Mouse (Mus musculus): ENCODE data around the gene Med25.

- TF ChIP-seq CTCF (IDR thresholded peaks at IDR 0.05) (no peak), EP300 (IDR thresholded peaks at IDR 0.05) (no peak)
Measured at GRCm38 (mm10) chr7:44839491-44840191, 52.9 kb downstream of the Med25 start.

All from lung, postnatal 0 days (tissue).